Mouse (Mus musculus) spleen, adult 2 months (tissue): ENCODE results near the gene Gm20403.

Experiments used
- CTCF ChIP-seq: fragments of 200-500 bp; IDR thresholded peaks from 2 replicates; pipeline ENCODE4 v1.5.1; 2011; ENCODE audit warnings: mild to moderate bottlenecking, inconsistent platforms; ENCODE audit not compliant: insufficient read depth, insufficient read length, insufficient replicate concordance; ENCODE audit errors: extremely low read depth
- POLR2A ChIP-seq: fragments of 200-500 bp; IDR thresholded peaks from 2 replicates; pipeline ENCODE4 v1.6.1; 2011; ENCODE audit warnings: low read depth, low read length, inconsistent platforms

DNA sequence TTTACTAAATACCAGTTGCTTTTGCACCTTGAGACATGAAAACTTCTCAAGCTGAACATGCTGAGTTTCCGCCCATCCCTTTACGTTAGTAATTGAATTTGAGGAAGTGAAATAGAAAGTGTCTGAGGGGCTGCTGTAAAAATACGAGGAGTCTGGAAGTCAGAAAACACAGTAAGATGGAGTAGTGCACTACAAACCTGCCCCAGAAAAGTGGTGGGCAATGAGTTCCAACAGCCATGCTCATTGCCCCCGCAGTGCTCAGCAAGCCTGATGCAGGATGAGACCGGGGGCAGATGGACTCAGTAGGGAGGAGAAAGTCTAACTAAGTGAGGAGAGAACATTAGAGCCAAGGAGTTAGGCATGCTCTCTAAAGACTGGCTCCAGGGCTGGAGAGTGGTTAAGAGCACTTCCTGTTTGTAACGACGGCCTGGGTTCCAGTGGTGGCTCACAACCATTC, 33.1 kb upstream of the Gm20403 start:
- no peak for TF ChIP-seq CTCF
- no peak; the same call in 1 of the 2 replicates for TF ChIP-seq POLR2A
